Mouse (Mus musculus) MEL (cell line): ENCODE results near the gene Smchd1. TPM values are rescaled to one million over a fixed set of nuclear protein-coding genes. Genes with fewer than 3 reads are reported as not detected.

Experiments used
- DNase-seq: peaks from one replicate; pipeline ENCODE4 v3.0.0; 2011; ENCODE audit warnings: low read depth, low spot score
- H3K27ac ChIP-seq: 2 replicates; pipeline ENCODE4 v1.5.1; 2012; ENCODE audit warnings: low read depth, mild to moderate bottlenecking, control low read depth, low read length, moderate library complexity; ENCODE audit not compliant: control insufficient read depth
- H3K27me3 ChIP-seq, 2 experiments: fragments of 150-350 bp in 1 of 2; sonication (generic) in 1 of 2; 2 replicates each; pipeline ENCODE4 v1.6.1; 2012; ENCODE audit warnings: low read length in 2 of 2, mild to moderate bottlenecking in 2 of 2, improper control_type of control experiment in 1 of 2, moderate library complexity in 1 of 2; ENCODE audit not compliant: insufficient read depth in 2 of 2, control insufficient read depth in 1 of 2
- H3K36me3 ChIP-seq, 2 experiments: 2 replicates each; pipeline ENCODE4 v1.6.1; 2012 to 2014; ENCODE audit warnings: low read length in 2 of 2, improper control_type of control experiment in 1 of 2, inconsistent platforms in 1 of 2, mild to moderate bottlenecking in 1 of 2; ENCODE audit not compliant: insufficient read depth in 2 of 2, control insufficient read depth in 1 of 2
- H3K4me1 ChIP-seq, 2 experiments: fragments of 150-350 bp in 1 of 2; sonication (generic) in 1 of 2; 2 replicates each; pipeline ENCODE4 v1.6.1; 2012; ENCODE audit warnings: low read length in 2 of 2, improper control_type of control experiment in 1 of 2, mild to moderate bottlenecking in 1 of 2; ENCODE audit not compliant: insufficient read depth in 2 of 2, control insufficient read depth in 1 of 2
- H3K4me3 ChIP-seq, 2 experiments: fragments of 150-350 bp in 1 of 2; sonication (generic) in 1 of 2; 2 replicates each; pipeline ENCODE4 v1.5.1; 2012; ENCODE audit warnings: low read depth in 2 of 2, low read length in 2 of 2, mild to moderate bottlenecking in 2 of 2, moderate library complexity in 2 of 2, control low read depth in 1 of 2, improper control_type of control experiment in 1 of 2; ENCODE audit not compliant: control insufficient read depth in 1 of 2, insufficient read depth in 1 of 2
- H3K79me2 ChIP-seq: 2 replicates; pipeline ENCODE4 v1.6.1; 2012; ENCODE audit warnings: mild to moderate bottlenecking, low read length, moderate library complexity; ENCODE audit not compliant: control insufficient read depth, poor library complexity, insufficient read depth
- H3K9ac ChIP-seq: 2 replicates; pipeline ENCODE4 v1.6.1; 2012; ENCODE audit warnings: low read depth, mild to moderate bottlenecking, control low read depth, low read length, moderate library complexity; ENCODE audit not compliant: control insufficient read depth, poor library complexity, severe bottlenecking
- H3K9me3 ChIP-seq: fragments of 150-350 bp; sonication (generic); replicated peaks from 2 replicates; pipeline ENCODE4 v1.6.1; 2012; ENCODE audit warnings: mild to moderate bottlenecking, low read length, improper control_type of control experiment, moderate library complexity; ENCODE audit not compliant: insufficient read depth
- CHD2 ChIP-seq: IDR thresholded peaks from 2 replicates; pipeline ENCODE4 v1.6.1; 2011; ENCODE audit warnings: low read length, improper control_type of control experiment
- CTCF ChIP-seq, 3 experiments: IDR thresholded peaks in 2 of 3; conservative IDR thresholded peaks in 1 of 3; 2 replicates each; pipeline ENCODE4 v1.5.1; 2011 to 2012; ENCODE audit warnings: low read length in 3 of 3, low read depth in 2 of 3, mild to moderate bottlenecking in 2 of 3, improper control_type of control experiment in 1 of 3, inconsistent platforms in 1 of 3, mixed read lengths in 1 of 3, moderate library complexity in 1 of 3; ENCODE audit not compliant: control insufficient read depth in 1 of 3, insufficient read depth in 1 of 3, poor library complexity in 1 of 3, severe bottlenecking in 1 of 3
- E2F4 ChIP-seq: IDR thresholded peaks from 2 replicates; pipeline ENCODE4 v1.6.1; 2011; ENCODE audit warnings: low read depth, low read length, improper control_type of control experiment, borderline replicate concordance
- ELF1 ChIP-seq: IDR thresholded peaks from 2 replicates; pipeline ENCODE4 v1.6.1; 2014; ENCODE audit warnings: low read depth, mild to moderate bottlenecking, inconsistent platforms, low read length, improper control_type of control experiment, moderate library complexity
- MAFK ChIP-seq: IDR thresholded peaks from 2 replicates; pipeline ENCODE4 v1.6.1; 2011; ENCODE audit warnings: low read depth, mild to moderate bottlenecking, low read length, improper control_type of control experiment, borderline replicate concordance
- MEF2A ChIP-seq: IDR thresholded peaks from 2 replicates; pipeline ENCODE4 v1.6.1; 2014; ENCODE audit warnings: low read depth, mild to moderate bottlenecking, inconsistent platforms, low read length, improper control_type of control experiment; ENCODE audit not compliant: poor library complexity, insufficient replicate concordance, severe bottlenecking; ENCODE audit errors: extremely low read depth
- MXI1 ChIP-seq: IDR thresholded peaks from 2 replicates; pipeline ENCODE4 v1.6.1; 2011; ENCODE audit warnings: mild to moderate bottlenecking, low read depth, low read length, improper control_type of control experiment
- MYC ChIP-seq: IDR thresholded peaks from 2 replicates; pipeline ENCODE4 v1.6.1; 2011; ENCODE audit warnings: low read depth, mild to moderate bottlenecking, low read length, improper control_type of control experiment, moderate library complexity
- NRF1 ChIP-seq: IDR thresholded peaks from 2 replicates; pipeline ENCODE4 v1.6.1; 2014; ENCODE audit warnings: low read depth, mild to moderate bottlenecking, inconsistent platforms, low read length, improper control_type of control experiment, moderate library complexity; ENCODE audit not compliant: poor library complexity, insufficient read depth, severe bottlenecking
- POLR2AphosphoS2 ChIP-seq: IDR thresholded peaks from 2 replicates; pipeline ENCODE4 v1.6.1; 2011; ENCODE audit warnings: low read length, improper control_type of control experiment
- POLR2AphosphoS5 ChIP-seq: IDR thresholded peaks from 2 replicates; pipeline ENCODE4 v1.6.1; 2012; ENCODE audit warnings: low read depth, borderline replicate concordance, mild to moderate bottlenecking, inconsistent platforms, low read length, moderate library complexity, mixed read lengths
- SIN3A ChIP-seq: IDR thresholded peaks from 2 replicates; pipeline ENCODE4 v1.6.1; 2012; ENCODE audit warnings: low read length, improper control_type of control experiment, inconsistent platforms
- SMC3 ChIP-seq: IDR thresholded peaks from 2 replicates; pipeline ENCODE4 v1.6.1; 2011; ENCODE audit warnings: low read depth, low read length, improper control_type of control experiment
- TBP ChIP-seq: IDR thresholded peaks from 2 replicates; pipeline ENCODE4 v1.8.0; 2011; ENCODE audit warnings: low read depth, low read length, improper control_type of control experiment
- UBTF ChIP-seq: IDR thresholded peaks from 2 replicates; pipeline ENCODE4 v1.6.1; 2012; ENCODE audit warnings: low read depth, mild to moderate bottlenecking, inconsistent platforms, low read length, improper control_type of control experiment, moderate library complexity, borderline replicate concordance; ENCODE audit not compliant: insufficient read depth
- USF2 ChIP-seq, 2 experiments: IDR thresholded peaks; 2 replicates each; pipeline ENCODE4 v1.6.1; 2011 to 2012; ENCODE audit warnings: improper control_type of control experiment in 2 of 2, low read length in 2 of 2, borderline replicate concordance in 1 of 2, inconsistent platforms in 1 of 2, low read depth in 1 of 2, mild to moderate bottlenecking in 1 of 2; ENCODE audit not compliant: insufficient read depth in 1 of 2
- ZC3H11A ChIP-seq: IDR thresholded peaks from 2 replicates; pipeline ENCODE4 v1.6.1; 2012; ENCODE audit warnings: low read depth, mild to moderate bottlenecking, inconsistent platforms, low read length, improper control_type of control experiment
- ZKSCAN1 ChIP-seq: IDR thresholded peaks from 2 replicates; pipeline ENCODE4 v1.6.1; 2012; ENCODE audit warnings: low read depth, mild to moderate bottlenecking, inconsistent platforms, low read length, improper control_type of control experiment, moderate library complexity
- polyA plus RNA-seq, 2 experiments: library from polyadenylated mRNA; stranded (reverse) in 1 of 2; unstranded in 1 of 2; fragments of >175 nt in 1 of 2; fragments of >200 nt in 1 of 2; gene quantifications; 2 replicates each; pipeline versions ENCODE4 v1.2.1 to v1.2.4; 2012; ENCODE audit warnings: low replicate concordance in 2 of 2, low read depth in 1 of 2; ENCODE audit not compliant: insufficient read length in 2 of 2, insufficient read depth in 1 of 2, missing spikeins in 1 of 2
- total RNA-seq: library from RNA; depleted of rRNA; stranded (reverse); fragments of 300-350 nt; gene quantifications from 2 replicates; pipeline ENCODE4 v1.2.3, GENCODE M21; 2012

The Smchd1 gene
- total and polyA plus RNA-seq, 3 experiments = 43.6 to 164 (median 45.7) TPM

DNA sequence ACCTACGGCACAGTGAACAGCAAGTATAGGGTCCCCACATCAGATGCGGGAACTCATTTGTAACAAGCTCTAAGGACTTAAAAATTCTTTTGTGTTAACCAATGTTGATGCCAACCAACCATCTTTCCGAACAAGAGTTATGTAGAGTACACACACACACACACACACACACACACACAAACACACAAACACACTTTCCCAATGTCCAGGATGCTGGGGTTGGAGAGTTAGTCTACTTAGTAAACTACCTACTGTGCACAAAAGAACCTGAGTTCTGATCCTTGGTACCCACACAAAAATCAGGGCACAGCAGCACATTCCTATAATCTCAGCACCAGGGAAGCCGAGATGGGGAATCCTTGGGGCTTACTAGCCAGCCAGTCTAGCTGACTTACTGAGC lies 157.6 kb downstream of the Smchd1 start:
- H3K9ac ChIP-seq = no peak overlapping the region
- no peak overlapping the region for H3K4me3 ChIP-seq
- no peaks in the 10 kb centered on the region for H3K4me1 ChIP-seq
- no peaks in the 10 kb centered on the region for H3K36me3 ChIP-seq
- H3K27ac ChIP-seq = no peak overlapping the region
- H3K79me2 ChIP-seq = no peaks in the 10 kb centered on the region
- no peak for TF ChIP-seq MAFK
- TF ChIP-seq SIN3A = no peak
- TF ChIP-seq CHD2 = no peak
- no peak for TF ChIP-seq TBP
- TF ChIP-seq ZKSCAN1 = no peak
- TF ChIP-seq USF2 (IDR thresholded peaks at IDR 0.05; ENCODE audit: borderline replicate concordance in 1 of 2, insufficient read depth in 1 of 2, low read depth in 1 of 2, low read length in 2 of 2) = no peak
- TF ChIP-seq CTCF (IDR thresholded peaks at IDR 0.05 in 2 of 3, conservative IDR thresholded peaks at IDR 0.05 in 1 of 3; ENCODE audit: control insufficient read depth in 1 of 3, insufficient read depth in 1 of 3, low read depth in 2 of 3, low read length in 3 of 3, poor library complexity in 1 of 3, severe bottlenecking in 1 of 3) = no peak
- no peak for TF ChIP-seq SMC3
- no peak for TF ChIP-seq ZC3H11A
- TF ChIP-seq E2F4 = no peak
- TF ChIP-seq MXI1 = no peak
- DNase-seq = no peak
- H3K9me3 ChIP-seq = no peaks in the 10 kb centered on the region
- H3K27me3 ChIP-seq = no peaks in the 10 kb centered on the region

DNA sequence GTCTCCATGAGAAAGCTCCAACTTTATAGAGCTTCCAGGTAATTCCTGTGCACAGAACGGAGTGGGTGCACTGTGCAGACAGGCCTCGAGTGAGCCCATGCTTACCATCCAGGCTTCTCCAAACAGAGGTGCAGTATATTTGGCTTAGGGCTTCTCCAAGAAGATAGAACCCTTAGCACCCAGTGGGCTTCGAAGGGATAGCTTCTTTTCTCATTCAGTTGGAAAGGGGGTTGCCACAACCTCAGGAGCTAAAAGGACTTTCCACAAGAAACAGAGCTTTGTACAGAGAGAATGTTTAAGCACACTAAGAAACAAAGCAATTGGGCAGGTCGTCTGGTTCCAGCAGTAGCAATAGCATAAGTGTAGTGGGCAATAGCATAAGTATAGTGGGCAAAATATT lies 160.8 kb downstream of the Smchd1 start:
- DNase-seq = no peak
- Histone ChIP-seq H3K9ac (no peak overlapping the region), H3K9me3 (no peaks in the 10 kb centered on the region), H3K27ac (no peak overlapping the region), H3K36me3 (peaks cover 0 to 6% of the 10 kb centered on the region in 2 experiments; a peak in 1 of 4 replicates), H3K79me2 (peaks cover 16% of the 10 kb centered on the region), H3K4me3 (no peak overlapping the region), H3K27me3 (no peaks in the 10 kb centered on the region), H3K4me1 (peaks cover 0 to 3% of the 10 kb centered on the region in 2 experiments; a peak in 1 of 4 replicates)
- TF ChIP-seq CTCF (IDR thresholded peaks at IDR 0.05 in 2 of 3, conservative IDR thresholded peaks at IDR 0.05 in 1 of 3; ENCODE audit: control insufficient read depth in 1 of 3, insufficient read depth in 1 of 3, low read depth in 2 of 3, low read length in 3 of 3, poor library complexity in 1 of 3, severe bottlenecking in 1 of 3) (no peak), MXI1 (no peak), ELF1 (no peak), NRF1 (no peak), UBTF (no peak), POLR2AphosphoS5 (no peak), POLR2AphosphoS2 (no peak), MYC (no peak), MEF2A (no peak)
